In the genomic region with DNA sequence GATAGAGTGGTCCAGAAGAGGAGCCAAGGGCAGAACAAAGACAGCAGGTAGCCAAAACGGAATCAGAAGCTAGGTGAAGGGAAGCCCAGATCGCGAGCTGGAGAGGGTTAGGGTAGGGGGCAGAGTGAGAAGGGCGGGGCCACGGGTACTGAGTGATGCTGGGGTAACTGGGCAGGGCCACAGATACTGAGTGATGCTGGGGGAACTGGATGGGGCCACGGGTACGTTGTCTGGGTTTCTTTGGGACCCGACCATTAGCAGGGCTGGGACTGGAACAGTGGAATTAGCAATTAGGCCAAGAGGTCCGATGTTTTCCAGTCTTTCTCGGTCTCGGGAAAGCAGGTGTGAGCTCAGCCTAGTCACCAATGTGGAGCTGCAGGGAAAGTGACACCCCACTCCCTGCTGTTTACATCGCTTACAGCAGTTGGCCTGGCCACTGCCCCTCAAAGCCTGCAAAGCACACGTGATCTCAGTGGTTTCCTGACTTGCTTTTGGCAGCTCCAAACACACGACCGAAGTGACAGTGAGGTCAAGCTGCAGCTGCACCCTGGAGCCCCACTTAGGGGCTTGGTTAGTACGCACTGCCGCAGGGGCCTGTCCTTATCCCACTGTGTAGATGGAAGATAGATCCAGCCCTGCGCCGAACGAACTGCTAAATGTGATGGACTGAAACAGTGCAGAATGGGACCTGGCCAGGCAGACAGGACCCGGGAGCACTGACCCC, we compare ENCODE assay signal across 9 mouse cellular contexts. TPM values are rescaled to one million over a fixed set of nuclear protein-coding genes. Genes with fewer than 3 reads are reported as not detected.
DNase-seq lines count a peak whose midpoint lies in the region; ATAC-seq and TF ChIP-seq lines count a peak whose summit lies in the region.
"Had no signal": no experiment of that assay in that cellular context is flagged by ENCODE, and none has a peak within 500 bp of the region (broad histone marks: within the 10 kb centered on the region; RNA-seq: fewer than 3 reads in every experiment).

No protein-coding gene starts in this region.

- H3K36me3 ChIP-seq in forebrain, embryonic 10.5 days (replicated peaks), result peaks cover 33% of the 10 kb centered on the region
- H3K36me3 ChIP-seq in forebrain, postnatal 0 days (ENCODE audit: insufficient read depth), result no peaks in the 10 kb centered on the region
- peaks cover 17% of the 10 kb centered on the region for H3K36me3 ChIP-seq in embryonic facial prominence, embryonic 13.5 days
- no peaks in the 10 kb centered on the region for H3K36me3 ChIP-seq in forebrain, embryonic 11.5 days (ENCODE audit: control insufficient read depth, insufficient read depth, low read length)

- 69% methylated on average over 21 of the region's 21 CpGs for WGBS in forebrain, embryonic 10.5 days
- WGBS in forebrain, postnatal 0 days, result 67% methylated on average over 21 of the region's 21 CpGs
- WGBS in embryonic facial prominence, embryonic 13.5 days, result 54% methylated on average over 21 of the region's 21 CpGs
- WGBS in forebrain, embryonic 11.5 days, result 67% methylated on average over 21 of the region's 21 CpGs

- H3K4me2 ChIP-seq in forebrain, postnatal 0 days (ENCODE audit: low read depth), result no peak overlapping the region
- H3K4me2 ChIP-seq in embryonic facial prominence, embryonic 13.5 days, result no peak overlapping the region
- H3K4me2 ChIP-seq in forebrain, embryonic 11.5 days (ENCODE audit: low read depth, low read length, severe bottlenecking), result no peak overlapping the region

- 0 out of 2 replicates have a peak overlapping the region, but pooled peaks have one; percentile 3 for H3K27ac ChIP-seq in forebrain, embryonic 10.5 days
- H3K27ac ChIP-seq in forebrain, postnatal 0 days (ENCODE audit: low read depth, low read length), result no peak overlapping the region
- no peak overlapping the region for H3K27ac ChIP-seq in embryonic facial prominence, embryonic 13.5 days
- no peak overlapping the region for H3K27ac ChIP-seq in forebrain, embryonic 11.5 days (ENCODE audit: low read depth, low read length)

- H3K27me3 ChIP-seq in forebrain, embryonic 10.5 days (ENCODE audit: poor library complexity, severe bottlenecking), result no peaks in the 10 kb centered on the region
- no peaks in the 10 kb centered on the region for H3K27me3 ChIP-seq in forebrain, postnatal 0 days (ENCODE audit: insufficient read depth, low read length)
- no peaks in the 10 kb centered on the region for H3K27me3 ChIP-seq in embryonic facial prominence, embryonic 13.5 days
- H3K27me3 ChIP-seq in forebrain, embryonic 11.5 days (ENCODE audit: control insufficient read depth, insufficient read depth, low read length), result no peaks in the 10 kb centered on the region

- no peak overlapping the region for H3K4me3 ChIP-seq in forebrain, embryonic 10.5 days
- no peak overlapping the region for H3K4me3 ChIP-seq in forebrain, postnatal 0 days (ENCODE audit: low read depth, low read length)
- H3K4me3 ChIP-seq in embryonic facial prominence, embryonic 13.5 days, result no peak overlapping the region
- no peak overlapping the region for H3K4me3 ChIP-seq in forebrain, embryonic 11.5 days (ENCODE audit: low read depth, low read length)

- no peak for ATAC-seq in forebrain, postnatal 0 days
- ATAC-seq in embryonic facial prominence, embryonic 13.5 days (ENCODE audit: insufficient number of reproducible peaks, insufficient read depth, low FRiP score, low TSS enrichment, low read depth), result no peak
- peak; percentile 20 for ATAC-seq in megakaryocyte progenitor cell, adult 5-6 weeks (replicated peaks; ENCODE audit: poor library complexity)
- ATAC-seq in forebrain, embryonic 11.5 days (replicated peaks; ENCODE audit: low FRiP score), result no peak

- H3K4me1 ChIP-seq in forebrain, embryonic 10.5 days, result peaks cover 59% of the 10 kb centered on the region
- H3K4me1 ChIP-seq in forebrain, postnatal 0 days (ENCODE audit: insufficient read depth), result peaks cover 3% of the 10 kb centered on the region; the same call in 1 of the 2 replicates
- peaks cover 30% of the 10 kb centered on the region for H3K4me1 ChIP-seq in embryonic facial prominence, embryonic 13.5 days
- H3K4me1 ChIP-seq in forebrain, embryonic 11.5 days (replicated peaks; ENCODE audit: control insufficient read depth, insufficient read depth, low read length), result peaks cover 11% of the 10 kb centered on the region; the same call in 1 of the 2 replicates

- no peaks in the 10 kb centered on the region for H3K9me3 ChIP-seq in forebrain, embryonic 10.5 days
- no peaks in the 10 kb centered on the region for H3K9me3 ChIP-seq in forebrain, postnatal 0 days (ENCODE audit: low read length)
- no peaks in the 10 kb centered on the region for H3K9me3 ChIP-seq in embryonic facial prominence, embryonic 13.5 days
- no peaks in the 10 kb centered on the region for H3K9me3 ChIP-seq in forebrain, embryonic 11.5 days (ENCODE audit: control insufficient read depth, low read length)

- H3K9ac ChIP-seq in forebrain, postnatal 0 days, result no peak overlapping the region
- H3K9ac ChIP-seq in embryonic facial prominence, embryonic 13.5 days, result 0 out of 2 replicates have a peak overlapping the region, but pooled peaks have one; percentile 12
- no peak overlapping the region for H3K9ac ChIP-seq in forebrain, embryonic 11.5 days (ENCODE audit: low read length)

- TF ChIP-seq CTCF in forebrain, postnatal 0 days (IDR thresholded peaks at IDR 0.05; ENCODE audit: low read depth), result no peak

- no peak for DNase-seq in forebrain, embryonic 10.5 days (ENCODE audit: extremely low spot score, low spot score)
- DNase-seq in forebrain, postnatal 0 days, result no peak
- peak; percentile 65 to 76 for DNase-seq in kidney, postnatal 4 days
- no peak for DNase-seq in layer of hippocampus, adult 8-10 months (ENCODE audit: low spot score in 2 of 2)
- DNase-seq in ovary, postnatal 36 days (ENCODE audit: low spot score), result no peak
- no peak for DNase-seq in forebrain, embryonic 11.5 days (ENCODE audit: low spot score)

RNA-seq across cellular contexts. Expression of gene Agtrap, which starts 4.5 kb away (rescaled TPM):
- polyA plus RNA-seq in forebrain, embryonic 10.5 days (2016; fragmentation: Nextera tagmentation; extraction: Ambion mirVana), result 19.4 TPM in 2 replicates
- total RNA-seq in forebrain, postnatal 0 days (2014; rRNA removed), result 3.8 and 4.2 TPM in 2 replicates
- 5.6 and 7.9 TPM in 2 replicates for polyA plus RNA-seq in forebrain, postnatal 0 days (2015; fragmentation: Nextera tagmentation; extraction: Ambion mirVana)
- polyA plus RNA-seq in embryonic facial prominence, embryonic 13.5 days (2015; fragmentation: Nextera tagmentation; extraction: Ambion mirVana), result 9.7 and 10.1 TPM in 2 replicates
- total RNA-seq in megakaryocyte progenitor cell, adult 5-6 weeks (2015), result 16.3 and 16.5 TPM in 2 replicates
- 34.5 and 35.9 TPM in 2 replicates for total RNA-seq in megakaryocyte progenitor cell, adult 5-6 weeks (2017)
- 10 to 100 TPM in 2 of 4 experiments, 1 to 10 TPM in 2; 7.0 to 12.8 (median 9.1) TPM for total RNA-seq in layer of hippocampus, adult 8-10 months (2022)
- 15.0 and 15.6 TPM in 2 replicates for polyA plus RNA-seq in forebrain, embryonic 11.5 days (2014; fragmentation: Nextera tagmentation; extraction: Ambion mirVana)

RNA-seq across cellular contexts. Expression of gene Mthfr, which starts 44.5 kb away (rescaled TPM):
- polyA plus RNA-seq in forebrain, embryonic 10.5 days (2016; fragmentation: Nextera tagmentation; extraction: Ambion mirVana), result 27.7 and 30.1 TPM in 2 replicates
- 27.0 and 34.5 TPM in 2 replicates for total RNA-seq in forebrain, postnatal 0 days (2014; rRNA removed)
- 3.6 and 7.9 TPM in 2 replicates for polyA plus RNA-seq in forebrain, postnatal 0 days (2015; fragmentation: Nextera tagmentation; extraction: Ambion mirVana)
- 20.8 and 22.4 TPM in 2 replicates for polyA plus RNA-seq in embryonic facial prominence, embryonic 13.5 days (2015; fragmentation: Nextera tagmentation; extraction: Ambion mirVana)
- 5.5 and 6.2 TPM in 2 replicates for total RNA-seq in megakaryocyte progenitor cell, adult 5-6 weeks (2015)
- total RNA-seq in megakaryocyte progenitor cell, adult 5-6 weeks (2017), result 4.3 and 7.2 TPM in 2 replicates
- total RNA-seq in layer of hippocampus, adult 8-10 months (2022), result 10 to 100 TPM; 32.7 to 41.0 (median 38.5) TPM
- 25.5 and 27.6 TPM in 2 replicates for polyA plus RNA-seq in forebrain, embryonic 11.5 days (2014; fragmentation: Nextera tagmentation; extraction: Ambion mirVana)

RNA-seq across cellular contexts. Expression of gene Clcn6, which starts 44.7 kb away (rescaled TPM):
- 13.4 and 14.2 TPM in 2 replicates for polyA plus RNA-seq in forebrain, embryonic 10.5 days (2016; fragmentation: Nextera tagmentation; extraction: Ambion mirVana)
- total RNA-seq in forebrain, postnatal 0 days (2014; rRNA removed), result 48.2 and 61.0 TPM in 2 replicates
- 19.9 and 26.3 TPM in 2 replicates for polyA plus RNA-seq in forebrain, postnatal 0 days (2015; fragmentation: Nextera tagmentation; extraction: Ambion mirVana)
- polyA plus RNA-seq in embryonic facial prominence, embryonic 13.5 days (2015; fragmentation: Nextera tagmentation; extraction: Ambion mirVana), result 8.7 and 8.8 TPM in 2 replicates
- total RNA-seq in megakaryocyte progenitor cell, adult 5-6 weeks (2015), result 3.3 and 4.1 TPM in 2 replicates
- total RNA-seq in megakaryocyte progenitor cell, adult 5-6 weeks (2017), result 1.5 and 6.4 TPM in 2 replicates
- 10 to 100 TPM; 81.7 to 89.6 (median 84.8) TPM for total RNA-seq in layer of hippocampus, adult 8-10 months (2022)
- 14.6 and 15.5 TPM in 2 replicates for polyA plus RNA-seq in forebrain, embryonic 11.5 days (2014; fragmentation: Nextera tagmentation; extraction: Ambion mirVana)

RNA-seq across cellular contexts. Expression of gene Mad2l2, which starts 46.8 kb away (rescaled TPM):
- 61.8 and 64.5 TPM in 2 replicates for polyA plus RNA-seq in forebrain, embryonic 10.5 days (2016; fragmentation: Nextera tagmentation; extraction: Ambion mirVana)
- 43.6 and 45.7 TPM in 2 replicates for total RNA-seq in forebrain, postnatal 0 days (2014; rRNA removed)
- 102 and 104 TPM in 2 replicates for polyA plus RNA-seq in forebrain, postnatal 0 days (2015; fragmentation: Nextera tagmentation; extraction: Ambion mirVana)
- 70.6 and 76.3 TPM in 2 replicates for polyA plus RNA-seq in embryonic facial prominence, embryonic 13.5 days (2015; fragmentation: Nextera tagmentation; extraction: Ambion mirVana)
- total RNA-seq in megakaryocyte progenitor cell, adult 5-6 weeks (2015), result 28.7 and 34.0 TPM in 2 replicates
- 6.6 and 8.1 TPM in 2 replicates for total RNA-seq in megakaryocyte progenitor cell, adult 5-6 weeks (2017)
- total RNA-seq in layer of hippocampus, adult 8-10 months (2022), result 10 to 100 TPM; 12.5 to 17.7 (median 15.6) TPM
- polyA plus RNA-seq in forebrain, embryonic 11.5 days (2014; fragmentation: Nextera tagmentation; extraction: Ambion mirVana), result 68.5 and 75.0 TPM in 2 replicates

RNA-seq across cellular contexts. Expression of gene Draxin, which starts 47.2 kb away (rescaled TPM):
- 1.6 and 2.2 TPM in 2 replicates for polyA plus RNA-seq in forebrain, embryonic 10.5 days (2016; fragmentation: Nextera tagmentation; extraction: Ambion mirVana)
- total RNA-seq in forebrain, postnatal 0 days (2014; rRNA removed), result 37.5 and 40.5 TPM in 2 replicates
- polyA plus RNA-seq in forebrain, postnatal 0 days (2015; fragmentation: Nextera tagmentation; extraction: Ambion mirVana), result 6.8 and 8.7 TPM in 2 replicates
- 0.78 and 1.1 TPM in 2 replicates for polyA plus RNA-seq in embryonic facial prominence, embryonic 13.5 days (2015; fragmentation: Nextera tagmentation; extraction: Ambion mirVana)
- not detected in 2 replicates for total RNA-seq in megakaryocyte progenitor cell, adult 5-6 weeks (2015)
- not detected in 2 replicates for total RNA-seq in megakaryocyte progenitor cell, adult 5-6 weeks (2017)
- total RNA-seq in layer of hippocampus, adult 8-10 months (2022), result under 1 TPM; 0.23 to 0.37 (median 0.26) TPM
- polyA plus RNA-seq in forebrain, embryonic 11.5 days (2014; fragmentation: Nextera tagmentation; extraction: Ambion mirVana), result 3.8 and 5.0 TPM in 2 replicates
- total RNA-seq: gastrocnemius, adult 8-10 months had no signal

Comparison
In these comparisons a context has a peak if more than half of its experiments do, and no peak if none do; other contexts are left out.
1. DNase-seq: peak in kidney, postnatal 4 days (2 of 2); none in forebrain, embryonic 10.5 days (single experiment), forebrain, postnatal 0 days (single experiment), layer of hippocampus, adult 8-10 months (0 of 2), ovary, postnatal 36 days (single experiment) and forebrain, embryonic 11.5 days (single experiment).